Mouse (Mus musculus) retina, embryonic 14.5 days (tissue): ENCODE results near the gene March8.

Source experiments
- DNase-seq: peaks from one replicate; pipeline ENCODE4 v3.0.0-alpha.2; 2015; ENCODE audit warnings: low spot score

The March8 gene

DNA sequence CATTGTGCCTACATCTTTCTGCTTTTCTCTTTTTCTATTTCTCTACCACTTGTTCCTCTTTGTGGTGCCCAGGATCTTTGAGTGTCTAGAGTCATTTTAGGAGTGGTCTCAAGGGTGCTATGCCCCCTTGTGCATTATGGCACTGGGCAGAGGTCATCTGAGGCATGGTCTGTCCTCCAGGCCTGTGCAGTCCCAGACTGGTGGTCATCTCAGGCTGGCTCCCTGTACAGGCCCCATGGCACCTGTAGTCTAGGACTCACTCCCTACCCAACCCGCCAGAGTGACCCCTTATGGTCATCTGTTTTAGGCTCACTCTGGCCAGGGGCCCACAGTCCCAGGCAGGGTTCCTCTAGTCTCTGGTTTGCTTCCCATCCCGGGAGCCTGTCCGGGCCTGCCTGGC is 33.7 kb downstream of the March8 start:
- no peak for DNase-seq

DNA sequence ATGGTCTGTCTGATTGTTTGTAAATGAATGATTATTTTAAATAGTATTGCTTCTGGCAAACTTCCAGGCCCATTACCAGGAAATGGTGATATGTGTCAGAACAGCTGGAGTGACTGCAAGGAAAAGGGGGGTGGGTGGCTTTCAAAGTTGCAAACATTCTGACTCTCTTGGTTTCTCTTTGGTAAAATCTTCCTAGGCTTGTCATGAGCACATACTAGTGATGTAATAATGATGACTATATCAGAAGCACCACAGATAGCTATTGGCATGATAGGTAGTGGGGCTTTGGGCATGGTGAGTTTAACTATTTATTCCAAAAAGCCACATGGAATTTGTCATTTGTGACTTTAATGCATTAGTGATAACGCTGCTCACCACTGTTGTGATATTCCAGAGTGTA is 36.3 kb downstream of the March8 start:
- no peak for DNase-seq

DNA sequence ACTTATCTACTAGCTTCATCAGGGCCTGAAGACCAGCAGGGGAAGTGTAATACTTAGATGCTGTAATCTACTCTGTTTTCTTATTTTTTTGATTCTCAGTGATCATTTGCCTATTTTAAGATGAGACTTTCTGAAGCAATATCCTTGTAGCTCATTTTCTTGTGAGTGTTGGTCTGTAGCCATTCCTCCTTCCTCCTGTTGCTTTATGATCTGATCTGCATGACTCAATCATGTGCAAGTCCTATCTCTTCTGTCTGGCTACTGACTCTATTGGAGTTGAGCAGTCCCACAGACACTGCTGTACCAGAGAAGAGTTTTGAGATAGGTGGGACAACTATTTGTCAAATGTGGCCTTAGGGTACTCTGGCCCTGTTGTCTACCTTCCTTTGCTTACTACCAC is 36.8 kb downstream of the March8 start:
- DNase-seq, result no peak

DNA sequence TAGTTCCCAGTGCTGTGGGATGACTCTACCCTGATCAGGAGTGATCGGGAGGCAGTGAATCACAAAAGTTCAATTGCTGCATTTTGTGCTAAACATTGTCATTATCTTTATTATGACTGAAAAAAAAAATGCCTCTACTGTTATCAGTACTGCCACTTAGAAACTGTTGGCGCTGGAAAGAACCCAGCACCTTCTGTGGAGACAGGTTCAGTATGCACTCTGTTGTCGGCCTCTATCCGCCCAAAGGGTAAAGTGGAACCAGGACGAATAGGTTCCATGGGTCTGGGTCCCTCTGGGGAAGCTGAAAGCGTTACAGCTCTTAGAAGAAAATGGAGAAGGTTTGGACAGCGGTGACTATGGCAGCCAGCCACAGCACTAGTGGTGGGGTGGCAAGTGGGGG is 41.1 kb downstream of the March8 start:
- no peak for DNase-seq

DNA sequence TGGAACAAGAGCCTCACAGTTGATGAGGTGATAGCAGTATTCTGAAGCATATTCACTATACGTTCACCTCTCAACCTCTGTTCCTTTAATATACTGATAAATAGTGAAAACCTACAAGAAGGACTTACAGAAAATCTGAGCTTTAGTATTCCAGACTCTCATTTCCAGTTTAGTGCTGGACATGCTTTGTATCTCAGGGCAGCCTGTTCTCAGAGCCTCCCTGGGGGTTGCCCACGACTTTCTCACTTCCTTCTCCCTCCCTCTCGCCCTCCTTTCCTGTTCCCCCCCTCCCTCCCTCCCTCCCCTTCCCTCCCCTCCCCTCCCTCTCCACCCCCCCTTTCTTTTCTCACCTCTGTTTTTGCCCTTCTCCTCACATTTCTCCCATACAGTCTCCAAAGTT is 42.3 kb downstream of the March8 start:
- DNase-seq, result no peak

DNA sequence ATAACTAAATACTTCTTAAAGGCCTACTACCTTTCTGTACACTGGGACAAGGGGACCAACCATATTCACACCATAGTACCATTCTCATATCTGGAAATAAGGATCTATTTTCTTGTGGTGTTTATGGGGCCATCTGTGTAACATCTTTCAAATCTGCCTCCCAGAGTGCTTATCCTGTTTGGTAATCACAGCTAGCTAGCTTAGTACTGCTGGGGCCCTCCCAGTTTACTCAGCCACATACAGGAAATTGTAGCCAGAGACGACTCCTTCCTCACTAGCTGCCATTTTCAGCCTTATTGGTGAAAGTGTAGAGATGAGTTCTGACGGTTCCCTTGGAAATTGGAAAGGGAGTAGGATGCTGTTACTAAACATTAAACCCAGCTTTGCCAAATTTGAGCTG is 43.8 kb downstream of the March8 start:
- no peak for DNase-seq

DNA sequence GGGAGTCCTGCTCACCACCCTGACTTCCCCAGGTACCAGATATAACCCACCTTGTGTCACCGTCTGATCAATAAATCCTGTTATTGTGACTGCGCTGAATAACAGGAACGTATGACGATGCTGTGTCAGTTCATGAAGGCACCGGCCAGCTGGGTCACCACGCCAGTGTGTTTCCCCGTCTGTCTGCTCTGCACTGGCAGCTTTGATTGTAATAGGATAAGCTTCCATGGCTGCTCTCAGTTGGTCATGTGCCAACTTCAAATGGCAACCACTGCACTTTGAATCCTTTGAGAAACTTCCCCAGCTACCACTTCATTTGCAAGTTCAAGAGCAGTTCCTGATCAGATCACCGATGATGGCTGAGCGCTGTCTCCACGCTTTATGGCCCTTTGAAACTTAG is 45.8 kb downstream of the March8 start:
- no peak for DNase-seq

DNA sequence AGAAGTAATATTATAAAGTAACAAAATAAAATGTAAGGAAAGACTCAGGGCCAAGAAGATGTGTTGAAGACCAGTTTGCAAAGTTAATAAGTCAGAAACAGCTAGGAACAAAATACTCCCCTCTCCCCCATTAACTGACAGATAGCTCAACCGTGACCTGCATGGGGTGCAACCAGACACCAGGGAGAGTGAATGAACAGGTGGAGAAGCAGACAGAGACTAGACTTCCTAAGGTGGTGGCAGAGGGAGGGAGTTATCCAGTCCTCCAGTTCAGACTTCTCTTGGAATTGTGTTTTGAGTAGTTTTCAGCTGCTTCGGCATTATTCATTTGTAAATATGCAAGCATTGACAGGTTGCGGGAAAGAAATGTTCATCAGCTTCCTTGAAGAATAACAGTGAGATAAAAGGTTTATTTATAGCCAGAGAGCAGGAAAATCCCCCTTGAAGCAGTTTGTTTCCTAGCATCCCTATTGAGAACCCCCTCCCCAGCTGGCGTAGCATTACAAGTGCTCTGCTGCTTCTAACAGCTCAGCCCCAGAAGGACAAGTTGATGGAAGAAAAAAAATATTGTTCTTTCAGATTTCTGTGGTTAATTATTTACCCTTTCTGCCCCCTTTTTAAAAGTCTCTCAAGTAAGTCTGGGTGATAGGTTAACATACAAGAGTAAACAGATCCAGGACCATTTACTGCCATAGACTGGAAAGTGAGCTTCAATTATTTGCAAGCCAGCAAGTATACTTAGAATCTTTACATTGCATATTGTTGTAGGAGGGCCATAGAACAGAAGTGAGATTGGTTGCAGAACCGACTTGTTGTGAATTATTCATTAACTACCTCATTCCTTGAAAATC is 47.6 kb downstream of the March8 start:
- DNase-seq, result no peak

DNA sequence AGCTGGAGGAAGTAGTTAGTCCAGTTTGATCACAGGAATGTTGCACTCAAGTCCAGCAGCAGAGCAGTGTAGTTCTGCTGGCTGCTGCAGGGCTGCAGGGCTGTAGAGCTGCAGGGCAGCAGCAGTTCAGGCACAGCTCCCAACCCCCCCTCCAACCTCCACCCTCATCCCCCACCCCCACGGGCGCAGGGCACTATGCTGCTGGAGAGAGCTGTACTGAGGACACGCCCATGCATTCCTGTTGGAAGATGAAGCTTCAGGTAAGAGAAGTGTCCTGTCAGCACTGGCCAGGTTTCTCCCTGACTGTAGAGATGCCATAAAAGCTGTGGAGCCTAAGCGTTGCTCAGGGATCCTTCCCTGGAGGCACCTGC is 48.2 kb downstream of the March8 start:
- DNase-seq, result no peak

DNA sequence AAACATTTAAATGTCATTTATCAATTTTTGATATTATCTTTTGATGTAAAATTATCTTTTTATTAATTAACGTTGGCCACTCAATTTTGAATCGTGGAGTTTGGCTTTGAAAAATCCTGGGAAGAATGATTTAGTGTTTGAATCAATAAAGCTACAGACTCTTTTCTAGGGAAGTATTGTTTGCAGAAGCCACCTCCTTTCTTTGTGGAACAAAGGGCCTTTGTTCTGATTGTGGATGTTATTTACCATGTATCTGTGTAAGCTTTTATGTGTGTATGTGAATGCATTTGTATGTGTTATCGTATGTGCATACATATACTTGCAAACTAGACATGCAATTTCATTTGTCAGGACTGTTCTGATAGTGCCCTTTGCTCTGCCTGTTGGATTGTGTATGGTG is 48.7 kb downstream of the March8 start:
- DNase-seq, result no peak

DNA sequence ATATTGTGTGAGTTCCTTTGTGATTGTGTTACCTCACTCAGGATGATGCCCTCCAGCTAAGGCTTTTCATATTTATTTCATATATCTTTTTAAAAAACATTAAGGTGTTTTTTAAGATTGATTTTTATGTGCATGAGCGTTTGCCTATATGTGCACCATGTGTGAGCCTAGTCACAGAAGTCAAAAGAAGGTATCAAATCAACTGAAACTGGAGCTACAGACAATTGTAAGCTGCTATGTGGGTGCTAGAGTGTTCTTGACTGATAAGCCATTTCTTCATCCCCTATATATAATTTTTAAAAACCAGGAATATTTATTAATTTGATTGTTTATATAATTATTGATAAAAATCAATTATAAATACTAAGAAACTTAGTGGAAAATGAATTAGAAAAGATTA is 50.2 kb downstream of the March8 start:
- no peak for DNase-seq

DNA sequence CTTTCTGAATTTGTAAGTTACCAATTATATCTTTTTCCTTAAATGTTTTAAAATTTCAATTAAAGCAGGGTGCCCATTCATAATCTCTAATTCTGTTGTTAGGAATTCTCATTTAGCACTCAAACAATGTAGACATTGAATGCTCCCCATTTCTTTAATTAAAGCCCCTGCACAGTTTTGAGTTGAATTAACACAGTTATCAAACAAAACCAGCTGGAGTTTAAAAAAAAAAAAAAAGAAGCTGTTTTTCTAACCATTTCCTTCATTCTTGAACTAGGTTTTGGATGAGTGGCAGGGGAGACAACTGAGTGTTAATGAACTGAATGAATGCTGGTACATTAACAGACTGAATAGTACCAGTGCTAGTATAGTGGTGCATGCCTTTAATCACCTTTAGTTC is 51.7 kb downstream of the March8 start:
- DNase-seq, result no peak

DNA sequence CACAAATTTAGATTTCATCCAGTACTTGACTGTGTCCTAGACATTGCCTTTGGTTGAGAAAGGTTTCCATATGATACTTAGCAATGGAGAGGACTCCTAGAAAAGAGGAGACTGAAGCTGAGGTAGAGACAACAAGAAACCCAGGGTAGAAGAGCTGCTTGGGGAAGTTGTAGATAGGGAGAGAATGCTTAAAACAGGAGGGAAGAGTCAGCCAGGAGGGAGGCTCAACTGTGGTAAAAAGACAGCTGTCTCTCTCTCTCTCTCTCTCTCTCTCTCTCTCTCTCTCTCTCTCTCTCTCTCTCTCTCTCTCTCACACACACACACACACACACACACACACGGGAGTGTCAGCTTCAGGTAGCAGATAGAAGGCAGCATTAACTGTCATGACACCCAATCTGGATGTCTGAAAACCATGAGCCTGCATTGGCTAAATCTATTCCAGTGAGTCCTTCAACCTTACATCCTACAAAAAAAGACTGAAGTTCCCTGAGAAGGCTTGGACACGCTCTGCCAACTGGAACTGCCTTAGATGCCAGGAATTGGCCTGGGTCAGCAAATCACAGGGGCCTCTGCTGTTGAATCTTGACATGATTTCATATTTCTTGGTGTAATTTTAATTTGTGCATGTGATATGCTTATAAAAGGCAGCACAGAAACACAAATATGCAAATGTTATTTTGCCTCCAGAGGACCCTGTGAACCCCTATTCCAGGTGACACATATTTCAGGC is 57.3 kb downstream of the March8 start:
- no peak for DNase-seq

DNA sequence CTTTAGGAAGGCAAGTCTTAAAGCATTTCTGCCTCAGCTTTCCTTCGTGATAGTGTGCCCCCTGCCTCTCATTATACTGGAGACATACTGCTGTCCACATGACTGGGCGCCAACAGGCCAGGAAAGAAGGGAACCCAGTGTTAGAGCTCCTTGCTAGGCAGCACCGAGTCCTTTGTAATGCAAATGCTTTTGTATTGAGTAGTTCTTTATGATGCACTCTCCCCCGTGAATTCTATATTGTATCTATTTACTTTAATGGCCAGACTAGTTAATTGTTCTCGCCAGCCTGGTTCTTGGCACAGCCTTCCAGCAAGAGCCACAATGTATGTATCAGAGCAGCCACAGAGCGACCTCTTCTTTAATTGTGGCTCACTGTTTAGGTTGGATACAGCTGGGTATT is 59.8 kb downstream of the March8 start:
- DNase-seq, result peak; percentile 50

DNA sequence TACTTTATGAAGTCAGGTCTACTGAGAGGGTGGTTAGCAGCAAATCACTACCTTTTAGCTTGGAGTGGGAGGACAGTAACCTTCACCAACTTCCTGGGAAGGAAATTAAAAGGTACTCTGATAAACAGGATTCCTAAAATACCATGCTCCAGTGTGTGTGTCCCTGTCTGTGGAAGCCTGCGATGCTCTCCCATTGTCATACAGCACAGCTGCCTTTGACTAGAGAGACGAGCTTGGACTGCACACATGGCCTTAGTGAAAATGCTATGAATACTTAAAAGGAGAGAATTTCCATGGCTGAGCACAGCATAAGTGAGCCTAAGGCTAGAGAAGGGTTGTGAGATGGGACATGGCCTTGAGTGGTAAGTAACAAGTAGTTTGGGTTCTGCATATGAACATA is 60.3 kb downstream of the March8 start:
- no peak for DNase-seq

DNA sequence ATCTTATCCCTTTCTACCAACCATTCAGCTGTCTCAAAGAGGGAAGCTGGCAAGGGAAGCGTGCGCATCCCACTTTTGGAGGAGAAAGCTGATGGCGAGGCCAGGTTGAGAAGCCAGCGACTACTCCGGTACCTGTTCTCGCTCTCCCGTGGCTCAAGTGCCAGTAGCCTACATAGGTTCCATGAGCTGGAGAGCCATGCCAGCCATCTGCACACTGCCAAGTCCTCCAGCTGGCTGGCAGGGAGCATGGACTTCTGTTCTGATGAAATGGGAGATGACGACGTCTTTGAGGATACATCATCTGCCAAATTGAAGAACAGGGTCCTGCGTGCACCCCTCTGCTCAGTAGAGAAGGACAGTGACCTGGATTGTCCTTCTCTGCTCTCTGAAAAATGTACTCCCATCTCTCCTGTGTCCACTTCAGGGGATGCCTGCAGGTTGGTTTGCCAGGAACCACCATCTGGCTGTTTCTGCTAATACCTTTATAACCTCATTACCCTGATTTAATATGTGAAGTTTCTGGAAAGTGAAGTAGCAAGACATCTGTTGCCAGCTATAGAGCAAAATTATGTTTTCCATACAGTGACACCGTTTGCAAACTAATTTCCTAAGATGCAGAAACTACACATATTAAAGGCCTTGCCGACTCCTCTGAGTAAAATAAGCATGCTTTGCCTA is 64.1 kb downstream of the March8 start:
- no peak for DNase-seq

DNA sequence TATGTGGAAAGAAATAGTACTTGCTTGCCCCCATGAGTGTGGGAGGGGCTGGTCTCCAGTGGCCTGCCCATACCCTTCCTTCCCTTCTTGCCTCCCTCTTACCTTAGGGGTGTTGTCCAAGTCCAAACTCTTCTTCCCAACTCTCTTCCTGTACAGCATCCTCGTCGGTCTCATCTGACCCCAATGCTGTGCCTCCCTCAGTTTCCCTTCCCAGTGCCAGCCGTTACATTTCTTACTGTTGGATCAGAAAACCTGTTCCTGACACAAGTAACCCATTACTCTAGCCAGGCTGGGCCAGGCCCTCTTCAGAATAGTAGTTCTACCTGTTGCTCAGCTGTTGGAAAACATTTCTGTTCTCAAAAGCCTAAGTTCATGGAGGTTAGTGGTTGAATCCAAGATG is 64.6 kb downstream of the March8 start:
- DNase-seq, result no peak

DNA sequence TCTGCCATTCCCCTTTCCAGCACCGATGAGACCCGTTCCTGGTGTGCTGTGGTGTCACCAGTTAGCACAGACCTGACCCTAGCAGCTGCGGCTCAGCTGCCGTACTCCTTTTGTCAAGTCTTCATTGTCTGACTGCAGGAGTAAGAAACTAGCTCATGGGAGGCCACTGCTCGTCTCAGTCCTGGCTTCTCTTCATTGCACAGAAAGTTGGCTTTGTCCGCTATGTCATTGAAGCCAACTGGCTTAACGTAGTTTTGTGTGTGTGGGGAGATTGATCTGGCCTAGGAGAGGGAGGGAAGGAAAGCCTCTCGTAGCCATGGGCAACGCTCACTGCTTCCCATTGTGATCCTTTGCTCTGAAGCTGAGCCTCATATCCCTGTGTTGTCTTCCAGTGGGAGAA is 67.4 kb downstream of the March8 start:
- DNase-seq, result no peak

DNA sequence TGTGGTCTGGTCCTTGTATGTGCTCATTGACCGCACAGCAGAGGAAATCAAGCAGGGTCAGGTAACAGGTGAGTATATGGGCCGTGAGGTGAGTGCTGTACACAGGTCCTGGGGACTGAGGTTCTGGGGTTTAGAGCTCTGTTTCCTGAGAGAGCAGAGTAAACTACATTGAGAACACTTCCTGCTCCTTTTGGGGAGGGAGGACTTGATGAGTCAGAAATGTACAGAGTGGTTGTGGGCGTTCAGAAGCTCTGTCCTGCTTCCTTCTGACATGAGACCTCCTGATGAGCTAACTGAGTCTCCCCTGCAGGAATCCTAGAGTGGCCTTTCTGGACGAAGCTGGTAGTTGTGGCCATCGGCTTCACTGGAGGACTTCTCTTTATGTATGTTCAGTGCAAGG is 67.9 kb downstream of the March8 start:
- no peak for DNase-seq

DNA sequence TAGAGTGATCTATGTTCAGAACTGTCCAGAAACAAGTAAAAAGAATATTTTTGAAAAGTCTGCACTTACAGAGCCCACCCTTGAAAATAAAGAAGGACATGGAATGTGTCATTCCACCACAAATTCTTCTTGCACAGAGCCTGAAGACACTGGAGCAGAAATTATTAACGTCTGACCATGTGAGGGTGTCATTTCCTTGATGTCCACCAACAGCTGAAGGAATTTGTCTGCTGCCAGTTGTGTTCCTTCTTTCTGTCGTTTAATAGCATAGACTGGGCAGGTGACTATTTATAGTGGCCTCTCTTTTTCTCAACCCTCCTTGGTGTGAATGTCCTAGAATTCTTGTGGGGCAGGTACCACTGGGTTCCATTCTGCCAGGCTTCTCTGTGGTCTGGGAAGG is 68.3 kb downstream of the March8 start:
- DNase-seq, result no peak

DNA sequence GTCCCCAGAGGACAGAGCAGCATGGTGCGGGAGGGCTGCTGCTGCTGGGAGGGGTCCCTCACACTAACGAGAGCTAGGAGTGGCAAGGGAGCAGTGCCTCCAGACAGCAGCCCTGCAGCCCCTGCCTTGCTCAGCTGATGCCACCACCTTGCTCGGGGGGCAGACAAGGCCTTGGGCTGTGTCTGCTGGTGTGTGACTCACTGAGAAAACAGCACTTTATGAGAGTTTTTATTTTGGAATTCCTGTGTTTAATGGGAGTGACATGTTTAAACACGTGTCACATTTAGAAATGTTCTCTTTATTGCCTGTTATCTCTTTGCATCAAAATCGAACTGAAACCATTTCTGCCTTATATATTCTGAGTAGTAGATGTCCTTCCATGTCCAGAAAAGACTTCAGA is 68.9 kb downstream of the March8 start:
- DNase-seq, result no peak

DNA sequence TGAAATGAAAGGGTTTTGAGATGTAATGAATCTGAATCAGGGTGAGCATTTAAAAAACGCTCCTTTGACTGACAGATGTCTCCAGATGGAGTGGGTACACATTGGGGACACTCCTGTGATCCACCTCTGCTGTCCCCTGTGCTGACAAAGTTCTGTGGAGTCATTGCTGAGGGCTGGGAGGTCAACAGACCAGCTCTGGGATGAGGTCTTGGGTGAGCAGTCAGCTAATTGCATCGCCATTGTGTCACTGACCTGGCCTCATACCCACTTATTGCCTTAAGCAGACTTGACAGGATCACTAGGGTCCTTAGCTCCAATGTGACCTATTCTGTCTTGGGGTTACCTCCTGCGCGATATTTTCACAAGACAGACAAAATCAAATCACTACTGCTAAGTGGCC is 69.4 kb downstream of the March8 start:
- no peak for DNase-seq

DNA sequence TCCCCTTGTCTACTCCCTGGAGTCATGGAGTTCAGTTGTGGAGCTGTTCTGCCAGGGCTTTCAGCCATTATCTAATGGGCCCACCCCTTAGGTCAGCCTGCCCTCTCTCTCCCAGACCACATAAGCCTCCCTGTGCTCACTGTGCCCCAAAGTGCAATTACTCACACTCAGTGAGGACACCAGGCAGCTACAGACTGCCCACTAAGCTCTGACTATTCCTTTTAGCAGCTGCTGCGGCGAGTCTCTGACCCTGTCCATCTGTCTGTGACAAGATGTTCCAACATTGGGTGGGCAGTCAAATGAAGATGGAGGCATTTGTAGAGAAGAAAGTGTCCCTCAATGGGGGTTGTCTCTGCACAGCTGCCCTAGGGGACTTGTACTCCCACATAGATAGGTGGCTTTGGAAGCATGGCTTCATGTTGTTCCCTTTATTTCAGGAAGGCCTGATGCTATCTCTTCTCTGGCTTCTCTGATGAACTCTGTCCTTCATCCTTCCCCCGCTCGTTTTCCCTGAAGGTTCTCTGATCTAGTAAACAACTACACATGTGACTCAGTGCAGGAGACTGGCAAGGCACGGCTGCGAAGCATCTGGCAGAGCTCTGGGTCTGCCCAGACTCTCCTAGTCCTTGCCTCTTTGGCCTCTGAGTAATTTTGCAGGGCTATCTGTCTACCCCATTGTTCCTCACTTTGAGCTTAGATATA is 70.3 kb downstream of the March8 start:
- DNase-seq, result no peak
